Mouse (Mus musculus) midbrain, embryonic 12.5 days (tissue): ENCODE data around the gene Macrod2. TPM values are rescaled to one million over a fixed set of nuclear protein-coding genes. Genes with fewer than 3 reads are reported as not detected.
A peak's percentile ranks its signal among the peaks of the same experiment; 100 is the strongest.

Source experiments
- ATAC-seq: fragments of 200-750 bp; cut with Nextera tagmentation; 2 replicates; pipeline ENCODE4 v1.8.0; 2017; ENCODE audit warnings: low read depth, moderate TSS enrichment, moderate library complexity; ENCODE audit not compliant: low FRiP score
- H3K27ac ChIP-seq: fragments of 300-500 bp; sonication (generic); replicated peaks from 2 replicates; pipeline ENCODE4 v1.5.1; 2016; ENCODE audit warnings: mild to moderate bottlenecking
- H3K27me3 ChIP-seq: fragments of 300-500 bp; sonication (generic); 2 replicates; pipeline ENCODE4 v1.6.1; 2016; ENCODE audit warnings: mild to moderate bottlenecking
- H3K36me3 ChIP-seq: fragments of 300-500 bp; sonication (generic); 2 replicates; pipeline ENCODE4 v1.6.1; 2016
- H3K4me1 ChIP-seq: fragments of 300-500 bp; sonication (generic); 2 replicates; pipeline ENCODE4 v1.6.1; 2016
- H3K4me2 ChIP-seq: fragments of 300-500 bp; sonication (generic); replicated peaks from 2 replicates; pipeline ENCODE4 v1.6.1; 2016; ENCODE audit warnings: mild to moderate bottlenecking, moderate library complexity
- H3K4me3 ChIP-seq: fragments of 300-500 bp; sonication (generic); 2 replicates; pipeline ENCODE4 v1.5.1; 2016; ENCODE audit warnings: mild to moderate bottlenecking
- H3K9ac ChIP-seq: fragments of 300-500 bp; sonication (generic); replicated peaks from 2 replicates; pipeline ENCODE4 v1.6.1; 2016; ENCODE audit warnings: mild to moderate bottlenecking, moderate library complexity
- H3K9me3 ChIP-seq: fragments of 300-500 bp; sonication (generic); 2 replicates; pipeline ENCODE4 v1.6.1; 2016; ENCODE audit warnings: mild to moderate bottlenecking
- WGBS: fragments of 180-500 bp; shearing (Covaris S2); methylation state at CpG from one replicate; pipeline ENCODE4 v1.1.7; 2016; 5-methylcytosine and 5-hydroxymethylcytosine counted together
- polyA plus RNA-seq: library from polyadenylated mRNA; unstranded; fragments of >200 nt; fragmentation: Nextera tagmentation; extraction: Ambion mirVana; gene quantifications from 2 replicates; pipeline ENCODE4 v1.2.1, GENCODE M21; 2016

Macrod2 gene
- polyA plus RNA-seq, 1 experiment from 2014 or later, result 52.4 TPM

DNA sequence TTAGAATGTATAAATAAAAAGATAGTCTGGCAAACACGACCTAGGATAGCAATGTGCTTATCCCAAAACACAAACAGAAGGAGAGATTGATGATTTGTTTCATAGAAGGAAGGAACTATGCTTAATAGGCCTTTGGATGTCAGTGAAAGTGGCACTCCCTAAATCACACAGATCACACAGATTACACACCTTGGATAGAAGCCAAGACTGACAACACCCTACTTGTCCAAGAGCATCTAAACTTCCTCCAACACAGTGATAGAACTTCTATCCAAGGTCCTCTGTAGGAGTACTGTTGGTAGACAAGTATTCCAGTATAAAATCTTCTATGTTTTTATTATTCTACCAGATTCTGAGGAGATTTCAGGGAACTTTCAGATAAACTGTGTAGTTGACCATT lies 1567.8 kb downstream of the Macrod2 start:
- Histone ChIP-seq H3K27ac (no peak overlapping the region), H3K4me3 (no peak overlapping the region)

DNA sequence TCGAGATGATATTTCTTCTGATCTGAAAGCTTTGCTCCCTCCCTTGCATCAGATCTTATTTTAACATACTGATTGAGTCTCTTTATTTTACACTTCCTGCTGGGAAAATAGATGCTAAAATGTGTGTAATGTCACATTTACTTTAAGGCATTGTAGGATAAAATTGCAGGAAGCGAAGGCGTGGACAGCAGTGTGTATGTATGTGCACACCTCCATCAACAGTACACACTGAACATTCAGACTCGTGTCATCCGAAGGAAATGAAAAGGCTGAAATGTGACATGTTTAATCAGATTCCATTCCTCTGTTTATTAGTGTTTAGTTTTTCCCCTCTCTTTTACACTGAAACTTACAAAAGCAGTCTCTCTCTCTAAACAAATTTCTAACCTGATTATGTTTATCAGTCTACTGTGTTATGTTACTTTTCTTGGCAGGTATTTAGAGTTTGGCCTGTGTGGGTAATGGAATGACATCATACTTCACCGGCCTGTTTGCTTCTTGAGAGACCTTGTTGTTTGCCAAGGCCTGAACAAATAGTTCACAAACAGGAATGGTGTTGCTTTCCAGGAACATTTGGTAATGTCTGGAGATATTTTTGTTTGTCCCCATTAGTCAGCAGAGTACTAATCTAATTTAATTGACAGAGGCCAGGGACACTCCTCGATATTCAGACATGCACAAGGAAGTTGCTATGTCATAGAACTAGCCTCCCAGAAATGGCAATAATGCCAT lies 1588.7 kb downstream of the Macrod2 start:
- no peak overlapping the region for H3K4me2 ChIP-seq
- H3K27ac ChIP-seq, result no peak overlapping the region
- no peaks in the 10 kb centered on the region for H3K36me3 ChIP-seq
- WGBS, result 87% methylated on average over 7 of the region's 7 CpGs
- H3K4me3 ChIP-seq, result no peak overlapping the region
- H3K4me1 ChIP-seq, result no peaks in the 10 kb centered on the region
- ATAC-seq, result no peak
- H3K9me3 ChIP-seq, result no peaks in the 10 kb centered on the region
- H3K9ac ChIP-seq, result no peak overlapping the region
- no peaks in the 10 kb centered on the region for H3K27me3 ChIP-seq

More for the DNA sequence above, 1567.8 kb downstream of the Macrod2 start:
- Histone ChIP-seq H3K36me3 (no peaks in the 10 kb centered on the region), H3K27me3 (no peaks in the 10 kb centered on the region), H3K4me1 (no peaks in the 10 kb centered on the region), H3K9ac (no peak overlapping the region), H3K4me2 (no peak overlapping the region), H3K9me3 (no peaks in the 10 kb centered on the region)
- no peak for ATAC-seq
- 81% methylated on average over 1 of the region's 1 CpGs for WGBS

DNA sequence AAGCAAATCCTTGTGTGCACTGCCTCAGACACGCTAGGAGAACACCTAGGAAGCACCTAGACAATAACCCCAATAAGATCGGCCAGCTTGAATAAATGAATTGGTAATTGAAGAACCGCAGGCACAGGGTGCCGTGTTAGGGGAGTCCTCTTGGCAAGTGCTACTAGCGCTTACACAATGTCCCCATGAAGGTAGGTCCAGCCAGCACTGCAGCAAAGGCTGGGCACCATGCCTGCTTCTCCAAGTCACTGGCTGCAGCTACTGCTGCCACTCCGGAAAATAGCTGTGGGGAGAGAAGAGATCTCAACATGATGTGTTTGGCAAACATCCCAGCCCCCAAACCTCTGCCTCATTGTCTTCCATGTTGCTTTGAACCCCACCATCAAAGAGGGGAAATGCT lies 1603.8 kb downstream of the Macrod2 start:
- no peaks in the 10 kb centered on the region for H3K9me3 ChIP-seq
- H3K27me3 ChIP-seq, result no peaks in the 10 kb centered on the region
- H3K36me3 ChIP-seq, result no peaks in the 10 kb centered on the region
- no peaks in the 10 kb centered on the region for H3K4me1 ChIP-seq
- no peak overlapping the region for H3K27ac ChIP-seq
- ATAC-seq, result no peak; the same call in 1 of the 2 replicates
- 76% methylated on average over 6 of the region's 6 CpGs for WGBS
- no peak overlapping the region for H3K9ac ChIP-seq
- H3K4me3 ChIP-seq, result no peak overlapping the region
- H3K4me2 ChIP-seq, result no peak overlapping the region

DNA sequence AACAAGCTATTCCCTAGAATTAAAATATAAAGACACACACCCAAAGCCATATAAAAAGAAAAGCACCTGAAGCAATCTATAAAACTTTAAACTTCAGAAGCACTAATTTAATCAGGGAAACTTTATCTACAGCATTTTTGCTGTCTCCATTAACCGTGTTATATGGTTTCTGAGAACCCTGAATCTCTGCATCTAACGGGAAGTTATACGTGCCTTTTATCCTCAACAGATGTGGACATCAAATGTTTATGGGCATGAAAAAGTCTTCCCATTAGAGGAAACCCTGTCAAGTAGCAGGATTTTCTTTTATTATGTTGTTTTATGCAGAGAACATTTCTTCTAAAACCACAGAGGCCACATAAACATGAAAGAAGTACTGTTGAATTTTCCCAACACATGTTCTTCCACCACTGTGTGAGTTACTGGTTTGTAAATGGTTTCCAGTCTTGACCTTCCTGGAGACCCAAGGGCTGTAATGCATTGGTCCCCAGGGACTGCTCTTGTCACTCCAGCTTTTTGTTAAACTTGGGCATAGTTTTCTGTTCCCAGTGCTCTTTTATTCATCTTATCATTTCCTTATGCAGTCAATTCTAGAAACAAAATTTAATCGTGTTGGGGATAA lies 1629.5 kb downstream of the Macrod2 start:
- Histone ChIP-seq H3K4me3 (no peak overlapping the region), H3K9ac (no peak overlapping the region), H3K27me3 (no peaks in the 10 kb centered on the region), H3K4me2 (no peak overlapping the region), H3K9me3 (no peaks in the 10 kb centered on the region), H3K4me1 (no peaks in the 10 kb centered on the region), H3K36me3 (no peaks in the 10 kb centered on the region), H3K27ac (no peak overlapping the region)
- WGBS, result 91% methylated on average over 4 of the region's 4 CpGs
- no peak for ATAC-seq

DNA sequence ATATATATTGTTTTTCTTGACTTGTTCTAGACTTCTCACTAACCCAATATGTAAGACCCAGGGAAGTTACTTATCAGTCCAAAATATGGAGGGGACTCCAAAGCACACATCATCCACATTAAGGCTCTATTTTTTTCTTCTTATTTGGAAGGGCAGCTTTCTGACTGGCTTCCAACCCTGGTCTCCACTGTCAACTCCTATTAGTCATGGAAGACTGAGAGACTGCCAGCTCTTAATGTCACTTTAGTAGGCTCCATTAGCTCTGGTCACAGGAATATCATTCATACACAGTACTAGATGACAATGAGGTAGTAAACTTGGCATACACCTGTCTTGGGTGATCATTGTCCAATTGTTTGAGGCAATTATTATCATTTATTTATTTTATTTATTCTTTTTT lies 1631.6 kb downstream of the Macrod2 start:
- no peak overlapping the region for H3K4me3 ChIP-seq
- H3K9ac ChIP-seq, result no peak overlapping the region
- no peaks in the 10 kb centered on the region for H3K4me1 ChIP-seq
- no peaks in the 10 kb centered on the region for H3K9me3 ChIP-seq
- no peak overlapping the region for H3K4me2 ChIP-seq
- H3K36me3 ChIP-seq, result no peaks in the 10 kb centered on the region
- no peaks in the 10 kb centered on the region for H3K27me3 ChIP-seq
- no peak for ATAC-seq
- no peak overlapping the region for H3K27ac ChIP-seq

DNA sequence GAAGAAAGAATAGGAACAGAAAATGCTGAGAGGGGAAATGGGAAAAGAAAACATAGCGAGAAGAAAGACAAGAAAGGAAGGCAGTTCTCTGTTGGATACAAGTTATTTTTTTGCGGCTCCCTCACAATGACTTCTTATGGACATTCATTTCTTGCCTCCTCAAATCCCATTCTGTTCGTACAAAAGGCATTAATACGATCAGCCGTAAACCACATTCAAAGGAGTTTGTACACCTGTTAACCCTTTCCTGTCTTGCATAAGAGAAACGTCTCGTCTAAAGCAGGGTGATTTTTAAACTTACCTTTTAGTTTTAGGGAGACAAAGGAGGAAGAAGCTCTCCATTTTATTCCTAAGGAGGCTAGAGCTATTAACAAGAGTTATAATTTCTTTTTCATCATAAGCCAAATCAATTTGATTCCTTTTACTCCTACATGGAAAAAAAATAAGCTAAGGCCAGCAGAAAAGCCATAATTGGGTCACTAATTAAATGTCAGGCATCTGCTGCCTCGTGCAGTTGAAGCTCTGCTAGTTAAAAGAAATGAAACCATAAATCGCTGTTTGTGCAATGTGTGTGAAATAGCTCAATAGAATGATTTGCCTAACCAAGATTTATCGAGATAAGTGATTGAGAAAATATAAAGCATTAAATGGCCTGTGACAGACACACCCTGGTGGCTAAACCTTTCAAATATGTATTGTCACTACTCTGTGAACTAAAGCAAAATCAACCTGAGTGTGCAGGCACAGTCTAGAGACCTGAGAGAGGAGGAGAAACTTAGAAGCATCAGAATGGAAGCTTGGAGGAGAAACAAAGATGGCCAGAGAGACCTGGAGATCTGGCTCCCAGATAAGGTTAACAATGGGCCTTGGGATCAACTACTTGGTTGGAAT lies 1635.9 kb downstream of the Macrod2 start:
- ATAC-seq, result no peak
- H3K4me2 ChIP-seq, result peak overlapping the region; percentile 22
- no peak overlapping the region for H3K27ac ChIP-seq
- H3K4me1 ChIP-seq, result no peaks in the 10 kb centered on the region
- no peaks in the 10 kb centered on the region for H3K27me3 ChIP-seq
- H3K4me3 ChIP-seq, result no peak overlapping the region
- H3K9me3 ChIP-seq, result no peaks in the 10 kb centered on the region
- no peaks in the 10 kb centered on the region for H3K36me3 ChIP-seq
- 20% methylated on average over 10 of the region's 10 CpGs for WGBS
- no peak overlapping the region for H3K9ac ChIP-seq

DNA sequence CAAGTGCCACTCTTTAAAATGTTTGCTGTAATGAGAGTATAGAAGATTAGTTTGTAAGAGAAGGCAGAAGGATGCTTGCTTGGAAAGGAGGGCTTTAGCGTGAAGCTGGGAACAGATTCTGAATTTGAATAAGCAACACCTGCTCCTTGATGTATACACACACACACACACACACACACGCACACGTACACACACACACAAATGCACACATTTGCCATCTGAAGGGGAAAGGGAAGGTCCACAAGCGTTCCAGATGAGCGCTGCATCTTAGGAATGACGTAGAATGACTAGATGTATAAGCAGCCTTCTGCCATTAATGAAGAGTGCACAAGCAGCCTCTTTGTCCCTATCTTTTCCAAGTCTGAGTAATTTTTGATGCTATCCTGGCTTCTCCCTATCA lies 1660.5 kb downstream of the Macrod2 start:
- no peak for ATAC-seq
- Histone ChIP-seq H3K4me1 (peaks cover 7% of the 10 kb centered on the region), H3K27ac (no peak overlapping the region), H3K9me3 (no peaks in the 10 kb centered on the region), H3K36me3 (no peaks in the 10 kb centered on the region), H3K4me2 (no peak overlapping the region), H3K9ac (no peak overlapping the region), H3K4me3 (no peak overlapping the region), H3K27me3 (no peaks in the 10 kb centered on the region)
- 95% methylated on average over 6 of the region's 6 CpGs for WGBS

DNA sequence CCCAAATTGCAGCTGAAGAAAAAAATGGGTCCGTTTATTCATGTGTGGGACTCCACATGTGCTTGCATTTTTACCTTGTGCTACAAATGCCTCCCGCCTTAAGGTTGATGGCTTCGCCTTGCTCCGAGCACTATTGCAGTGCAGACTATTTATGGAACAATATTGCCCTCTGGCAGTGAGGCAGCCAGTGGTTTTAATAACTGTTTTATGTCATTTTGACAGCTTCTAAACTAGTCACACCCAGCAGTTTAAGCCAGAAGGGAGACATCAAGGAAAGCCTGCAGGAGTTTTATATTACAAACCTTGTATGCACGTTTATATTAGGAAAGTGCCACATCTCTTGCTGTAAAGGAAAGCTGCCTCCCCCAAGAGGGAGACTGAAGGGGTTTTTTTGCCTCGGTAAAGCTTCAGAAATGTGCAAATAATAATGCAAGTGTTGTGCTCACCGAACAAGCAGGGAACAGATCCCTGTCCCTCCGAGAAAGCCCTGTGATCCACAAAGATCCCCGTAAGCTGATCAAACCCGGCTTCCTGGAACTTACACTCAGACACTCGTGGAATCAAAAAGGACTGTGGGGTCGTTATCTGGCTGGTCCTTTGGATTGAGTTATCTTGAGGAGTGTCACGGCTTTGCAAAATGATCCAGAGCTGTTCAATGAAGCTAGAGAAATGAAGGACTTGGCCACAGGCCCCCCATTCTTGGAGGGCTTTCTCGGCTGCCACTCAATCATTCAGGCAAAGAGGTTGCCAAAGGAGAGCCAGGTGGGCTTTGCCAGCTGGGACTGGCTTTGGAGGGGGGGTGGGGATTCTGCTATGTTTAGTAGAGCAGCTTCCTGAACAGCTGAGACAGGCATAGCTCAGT lies 1663.0 kb downstream of the Macrod2 start:
- peaks cover 7% of the 10 kb centered on the region for H3K4me1 ChIP-seq
- H3K9me3 ChIP-seq, result no peaks in the 10 kb centered on the region
- no peaks in the 10 kb centered on the region for H3K27me3 ChIP-seq
- H3K4me2 ChIP-seq, result no peak overlapping the region
- peak; percentile 47; the same call in 1 of the 2 replicates for ATAC-seq
- H3K27ac ChIP-seq, result no peak overlapping the region; the same call in 1 of the 2 replicates
- no peaks in the 10 kb centered on the region for H3K36me3 ChIP-seq
- WGBS, result 59% methylated on average over 14 of the region's 14 CpGs
- H3K4me3 ChIP-seq, result no peak overlapping the region
- H3K9ac ChIP-seq, result no peak overlapping the region

DNA sequence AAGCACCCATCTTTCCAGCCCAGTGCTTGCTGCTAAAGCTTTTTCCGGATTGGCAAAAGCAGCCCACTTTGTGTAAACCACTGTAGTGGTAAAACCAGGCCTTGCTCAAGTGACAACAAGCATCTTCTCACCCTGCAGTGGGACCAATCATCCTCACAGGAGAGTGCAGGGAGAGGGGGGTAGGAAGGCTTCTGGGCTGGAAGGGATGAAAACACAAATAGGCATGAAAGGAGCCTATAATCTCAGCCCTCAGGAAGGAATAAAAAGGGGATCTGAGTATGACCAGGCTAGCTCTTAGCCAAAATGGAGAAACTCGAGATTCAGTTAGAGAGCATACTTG lies 1663.6 kb downstream of the Macrod2 start:
- H3K9ac ChIP-seq, result no peak overlapping the region
- H3K27ac ChIP-seq, result no peak overlapping the region
- no peaks in the 10 kb centered on the region for H3K27me3 ChIP-seq
- WGBS, result 64% methylated on average over 2 of the region's 2 CpGs
- no peak overlapping the region for H3K4me2 ChIP-seq
- H3K4me3 ChIP-seq, result no peak overlapping the region
- H3K9me3 ChIP-seq, result no peaks in the 10 kb centered on the region
- ATAC-seq, result peak; percentile 40; the same call in 1 of the 2 replicates
- no peaks in the 10 kb centered on the region for H3K36me3 ChIP-seq
- H3K4me1 ChIP-seq, result peaks cover 7% of the 10 kb centered on the region

DNA sequence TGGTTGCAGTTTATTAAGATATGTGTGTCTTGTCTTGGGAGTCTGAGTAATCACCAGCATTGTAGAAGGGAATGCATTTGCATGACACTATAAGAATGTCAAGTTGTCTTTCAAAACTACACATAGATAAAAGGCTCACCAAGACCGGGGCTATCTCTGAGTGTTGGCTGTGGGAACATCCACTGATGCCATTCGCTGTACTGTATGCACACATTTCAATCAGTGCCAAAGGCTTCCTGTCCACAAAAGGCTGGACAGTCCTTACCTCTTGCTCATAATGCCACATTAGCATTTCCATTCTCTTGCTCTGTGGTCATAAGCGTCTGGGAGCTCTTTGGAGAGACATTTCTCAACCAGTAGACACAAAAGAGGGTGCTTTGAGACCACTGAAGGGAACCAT lies 1713.8 kb downstream of the Macrod2 start:
- H3K27me3 ChIP-seq, result no peaks in the 10 kb centered on the region
- no peak overlapping the region for H3K27ac ChIP-seq
- H3K4me1 ChIP-seq, result no peaks in the 10 kb centered on the region
- peak; percentile 60; the same call in 1 of the 2 replicates for ATAC-seq
- H3K9ac ChIP-seq, result no peak overlapping the region
- no peak overlapping the region for H3K4me3 ChIP-seq
- WGBS, result 46% methylated on average over 3 of the region's 3 CpGs
- H3K36me3 ChIP-seq, result no peaks in the 10 kb centered on the region
- no peaks in the 10 kb centered on the region for H3K9me3 ChIP-seq
- H3K4me2 ChIP-seq, result no peak overlapping the region

DNA sequence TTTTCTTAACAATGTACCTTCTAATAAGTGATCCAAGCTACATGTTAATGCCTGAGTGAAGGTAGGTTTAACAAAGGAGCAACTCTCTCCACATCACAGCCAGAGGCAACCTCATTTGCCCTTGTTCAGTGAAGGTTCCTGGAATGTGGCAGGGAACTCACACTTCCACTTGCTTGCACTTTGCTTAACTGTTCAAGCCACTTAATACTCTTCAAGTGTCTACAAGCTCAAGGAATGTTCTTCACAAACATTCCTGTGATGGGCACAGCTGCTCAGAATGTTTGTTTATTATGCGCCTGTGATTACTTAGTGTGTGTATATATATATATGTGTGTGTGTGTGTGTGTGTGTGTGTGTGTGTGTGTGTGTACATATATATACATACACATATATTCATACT lies 1721.5 kb downstream of the Macrod2 start:
- H3K4me1 ChIP-seq, result no peaks in the 10 kb centered on the region
- 93% methylated on average over 1 of the region's 1 CpGs for WGBS
- H3K4me3 ChIP-seq, result no peak overlapping the region
- H3K36me3 ChIP-seq, result no peaks in the 10 kb centered on the region
- no peak overlapping the region for H3K9ac ChIP-seq
- H3K27ac ChIP-seq, result no peak overlapping the region
- H3K27me3 ChIP-seq, result no peaks in the 10 kb centered on the region
- no peak for ATAC-seq
- H3K4me2 ChIP-seq, result no peak overlapping the region
- no peaks in the 10 kb centered on the region for H3K9me3 ChIP-seq
